Mouse (Mus musculus) midbrain, embryonic 10.5 days (tissue): ENCODE measurements around the gene Mtch1. TPM values are rescaled to one million over a fixed set of nuclear protein-coding genes. Genes with fewer than 3 reads are reported as not detected.
A peak's percentile ranks its signal among the peaks of the same experiment; 100 is the strongest.

Experiments used
- DNase-seq: peaks from one replicate; pipeline ENCODE4 v3.0.0-alpha.2; 2017; ENCODE audit warnings: low spot score
- H3K27ac ChIP-seq: fragments of 300-500 bp; sonication (generic); replicated peaks from 2 replicates; pipeline ENCODE4 v1.5.1; 2016; ENCODE audit warnings: mild to moderate bottlenecking
- H3K27me3 ChIP-seq: fragments of 300-500 bp; sonication (generic); 2 replicates; pipeline ENCODE4 v1.6.1; 2016; ENCODE audit warnings: low read depth, mild to moderate bottlenecking; ENCODE audit not compliant: poor library complexity, severe bottlenecking
- H3K36me3 ChIP-seq: fragments of 300-500 bp; sonication (generic); 2 replicates; pipeline ENCODE4 v1.6.1; 2016; ENCODE audit warnings: mild to moderate bottlenecking, moderate library complexity
- H3K4me1 ChIP-seq: fragments of 300-500 bp; sonication (generic); 2 replicates; pipeline ENCODE4 v1.6.1; 2016
- H3K4me3 ChIP-seq: fragments of 300-500 bp; sonication (generic); 2 replicates; pipeline ENCODE4 v1.5.1; 2016; ENCODE audit warnings: mild to moderate bottlenecking, moderate library complexity
- H3K9me3 ChIP-seq: fragments of 300-500 bp; sonication (generic); replicated peaks from 2 replicates; pipeline ENCODE4 v1.6.1; 2016; ENCODE audit warnings: mild to moderate bottlenecking
- WGBS: fragments of 180-500 bp; shearing (Covaris S2); methylation state at CpG from one replicate; pipeline ENCODE4 v1.1.7; 2016; 5-methylcytosine and 5-hydroxymethylcytosine counted together
- polyA plus RNA-seq: library from polyadenylated mRNA; unstranded; fragments of >200 nt; fragmentation: Nextera tagmentation; extraction: Ambion mirVana; gene quantifications from 2 replicates; pipeline ENCODE4 v1.2.1, GENCODE M21; 2016

Gene Mtch1
- polyA plus RNA-seq, 1 experiment from 2014 or later, result 277 TPM

DNA sequence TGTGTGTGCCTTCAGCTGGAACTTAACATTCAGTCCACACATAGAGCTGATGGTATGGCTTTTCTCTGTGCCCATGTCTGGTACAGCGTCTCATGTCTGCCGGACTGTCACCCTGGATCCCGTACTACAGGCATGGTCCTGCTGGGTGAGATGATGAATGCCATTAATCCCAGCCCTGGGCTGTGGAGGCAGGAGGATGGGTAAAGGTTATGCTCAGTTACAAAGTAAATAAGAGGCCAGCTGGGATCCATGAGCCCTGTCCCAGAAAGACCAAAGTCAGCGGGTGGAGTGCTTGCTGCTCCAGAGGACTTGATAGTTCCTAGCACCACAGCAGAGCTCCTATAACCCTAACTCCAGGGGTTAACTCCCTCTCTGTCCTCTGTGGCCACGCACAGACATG is 51.9 kb downstream of the Mtch1 start:
- Histone ChIP-seq H3K9me3 (no peaks in the 10 kb centered on the region; the same call in 1 of the 2 replicates), H3K36me3 (peaks cover 71% of the 10 kb centered on the region), H3K4me1 (peaks cover 3% of the 10 kb centered on the region; the same call in 1 of the 2 replicates), H3K27ac (no peak overlapping the region), H3K27me3 (no peaks in the 10 kb centered on the region), H3K4me3 (no peak overlapping the region)
- WGBS, result 75% methylated on average over 5 of the region's 5 CpGs
- DNase-seq, result no peak

DNA sequence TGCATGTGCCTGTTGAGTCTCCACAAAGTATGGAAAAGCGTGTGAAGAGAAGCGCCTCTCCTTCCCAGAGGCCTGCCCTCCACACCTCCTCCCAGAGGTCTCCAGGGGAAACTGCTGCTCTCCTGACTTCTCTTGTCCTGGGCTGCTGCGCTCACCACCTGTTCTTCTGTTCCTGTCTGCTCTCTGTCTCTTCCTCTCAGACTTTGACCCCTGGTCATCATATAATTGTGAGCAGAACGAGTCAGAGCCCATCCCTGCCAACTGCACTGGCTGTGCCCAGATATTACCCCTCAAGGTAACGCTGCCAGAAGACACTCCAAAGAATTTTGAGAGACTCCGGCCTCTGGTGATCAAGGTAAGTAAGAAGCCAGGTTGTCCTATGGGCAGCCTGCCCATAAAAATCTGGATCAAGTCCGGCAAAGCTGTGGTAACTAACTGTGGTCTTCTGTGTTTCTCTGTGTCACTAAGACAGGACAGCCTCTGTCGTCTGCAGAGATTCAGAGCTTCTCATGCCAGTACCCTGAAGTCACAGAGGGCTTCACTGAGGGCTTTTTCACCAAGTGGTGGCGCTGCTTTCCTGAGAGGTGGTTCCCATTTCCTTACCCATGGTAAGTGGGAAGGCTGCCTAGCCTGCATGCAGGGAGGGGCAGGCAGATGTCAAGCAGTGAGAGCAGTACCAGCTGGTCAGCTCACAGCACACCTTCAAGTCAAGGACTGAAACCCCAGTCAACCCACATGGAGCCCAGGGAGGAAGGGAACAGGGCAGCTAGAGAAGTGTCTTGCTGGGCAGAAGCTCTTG is 53.7 kb downstream of the Mtch1 start:
- no peak for DNase-seq
- Histone ChIP-seq H3K36me3 (peaks cover 56% of the 10 kb centered on the region), H3K4me3 (no peak overlapping the region), H3K27me3 (no peaks in the 10 kb centered on the region), H3K27ac (0 out of 2 replicates have a peak overlapping the region, but pooled peaks have one; percentile 6), H3K4me1 (peaks cover 3% of the 10 kb centered on the region; the same call in 1 of the 2 replicates), H3K9me3 (no peaks in the 10 kb centered on the region)
- 83% methylated on average over 9 of the region's 9 CpGs for WGBS

DNA sequence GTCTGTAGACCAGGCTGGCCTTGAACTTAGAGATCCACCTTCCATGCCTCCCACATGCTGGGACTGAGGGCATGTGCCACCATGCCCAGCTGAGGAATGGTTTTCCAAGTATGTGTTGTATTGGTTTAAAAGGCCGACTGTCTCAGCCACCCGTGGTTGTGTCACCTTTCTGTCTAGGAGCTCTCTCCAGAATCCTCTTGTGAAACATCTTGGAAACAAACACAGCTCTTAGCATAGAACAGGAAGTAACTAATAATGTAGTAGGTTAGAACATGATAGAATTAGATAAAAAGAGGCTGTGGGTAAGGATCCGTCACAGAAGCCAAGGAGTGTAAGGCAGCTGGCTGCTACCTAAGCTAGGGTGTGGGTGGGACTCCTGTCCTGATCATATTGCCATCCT is 54.7 kb downstream of the Mtch1 start:
- no peak overlapping the region for H3K27ac ChIP-seq
- no peak for DNase-seq
- peaks cover 47% of the 10 kb centered on the region for H3K36me3 ChIP-seq
- H3K4me3 ChIP-seq, result no peak overlapping the region
- WGBS, result 92% methylated on average over 3 of the region's 3 CpGs
- H3K4me1 ChIP-seq, result peaks cover 3% of the 10 kb centered on the region; the same call in 1 of the 2 replicates
- H3K9me3 ChIP-seq, result no peaks in the 10 kb centered on the region
- no peaks in the 10 kb centered on the region for H3K27me3 ChIP-seq

DNA sequence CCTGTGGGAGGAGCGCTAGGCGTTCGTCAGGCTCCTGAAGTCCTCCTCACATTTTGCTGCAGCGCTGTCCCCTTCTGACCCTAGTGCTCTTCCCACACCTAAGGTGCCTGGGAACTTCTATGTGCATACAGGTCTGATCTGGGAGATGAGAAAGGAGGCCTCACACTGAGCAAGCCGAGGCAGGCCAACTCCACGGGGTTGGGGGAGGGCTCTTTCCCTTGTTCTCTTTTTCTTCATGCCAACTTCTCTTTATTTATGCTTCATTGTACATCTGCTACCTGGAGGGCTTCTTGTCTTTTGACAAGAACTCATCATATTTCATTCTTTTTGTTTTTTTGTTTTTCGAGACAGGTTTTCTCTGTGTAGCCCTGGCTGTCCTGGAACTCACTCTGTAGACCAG is 55.9 kb downstream of the Mtch1 start:
- H3K4me1 ChIP-seq, result peaks cover 3% of the 10 kb centered on the region; the same call in 1 of the 2 replicates
- no peak overlapping the region for H3K4me3 ChIP-seq
- peaks cover 38% of the 10 kb centered on the region for H3K36me3 ChIP-seq
- no peaks in the 10 kb centered on the region for H3K9me3 ChIP-seq
- no peak overlapping the region for H3K27ac ChIP-seq
- H3K27me3 ChIP-seq, result no peaks in the 10 kb centered on the region
- WGBS, result 88% methylated on average over 7 of the region's 7 CpGs
- DNase-seq, result no peak

DNA sequence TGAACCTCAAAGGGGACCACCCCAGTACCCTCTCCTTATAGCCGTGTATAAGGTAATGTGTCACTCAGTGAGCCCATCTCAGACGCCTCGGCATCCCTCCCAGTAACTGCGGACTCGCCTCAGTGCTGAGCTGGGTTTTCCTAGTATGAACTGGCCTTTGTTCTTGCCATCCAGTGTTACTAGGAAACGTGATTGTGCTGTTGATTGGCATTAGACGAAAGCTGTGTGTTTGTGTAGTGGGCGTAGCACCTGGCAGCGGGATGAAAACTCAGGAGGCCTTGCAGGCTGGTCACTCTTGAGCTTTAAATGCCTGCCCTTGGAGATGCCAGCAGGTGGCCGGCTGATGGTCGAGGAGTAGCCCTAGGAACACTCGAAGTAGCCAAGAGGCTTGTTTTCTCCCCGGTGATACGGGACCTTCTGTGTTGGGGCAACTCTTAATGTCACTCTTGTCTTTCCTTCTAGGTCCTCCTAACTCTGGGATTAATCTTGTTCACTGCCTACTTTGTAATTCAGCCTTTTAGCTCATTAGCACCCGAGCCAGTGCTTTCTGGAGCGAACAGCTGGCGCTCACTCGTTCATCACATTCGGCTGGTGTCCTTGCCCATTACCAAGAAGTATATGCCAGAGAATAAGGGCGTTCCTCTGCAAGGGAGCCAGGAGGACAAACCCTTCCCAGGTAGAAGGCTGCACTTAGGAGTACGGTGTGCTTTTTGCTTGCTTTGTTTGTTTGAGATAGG is 65.3 kb downstream of the Mtch1 start:
- peaks cover 10% of the 10 kb centered on the region for H3K4me1 ChIP-seq
- H3K27ac ChIP-seq, result 0 out of 2 replicates have a peak overlapping the region, but pooled peaks have one; percentile 3
- H3K27me3 ChIP-seq, result no peaks in the 10 kb centered on the region
- H3K9me3 ChIP-seq, result peaks cover 11% of the 10 kb centered on the region; the same call in 1 of the 2 replicates
- no peak overlapping the region for H3K4me3 ChIP-seq
- WGBS, result 70% methylated on average over 21 of the region's 21 CpGs
- H3K36me3 ChIP-seq, result peaks cover 61% of the 10 kb centered on the region
- no peak for DNase-seq

Other genes starting within 250 kb of the Mtch1 start
- gene Rab44, start 233.8 kb downstream of the Mtch1 start, polyA plus RNA-seq, result 0.06 and 0.47 TPM in 2 replicates
- gene Cpne5, start 109.8 kb downstream of the Mtch1 start, polyA plus RNA-seq, result 10.7 and 14.8 TPM in 2 replicates
- gene Ppil1, start 83.7 kb downstream of the Mtch1 start, polyA plus RNA-seq, result 205 and 232 TPM in 2 replicates
- gene BC004004, start 79.1 kb downstream of the Mtch1 start, polyA plus RNA-seq, result 62.8 and 67.9 TPM in 2 replicates
- 0.75 and 0.82 TPM in 2 replicates for gene Pi16, start 30.3 kb downstream of the Mtch1 start, polyA plus RNA-seq
- gene Fgd2, start 13.0 kb upstream of the Mtch1 start, polyA plus RNA-seq, result 3.8 and 4.1 TPM in 2 replicates
- 27.2 and 33.8 TPM in 2 replicates for gene Pim1, start 142.8 kb upstream of the Mtch1 start, polyA plus RNA-seq
- gene Gm17657, start 201.7 kb upstream of the Mtch1 start, polyA plus RNA-seq, result not detected in 2 replicates
- 18.8 and 19.9 TPM in 2 replicates for gene Tbc1d22b, start 201.9 kb upstream of the Mtch1 start, polyA plus RNA-seq
- gene Tmem217, start 204.5 kb upstream of the Mtch1 start, polyA plus RNA-seq, result 1.1 and 1.3 TPM in 2 replicates